Mouse (Mus musculus): ENCODE data around the gene Dlgap3. TPM values are rescaled to one million over a fixed set of nuclear protein-coding genes. Genes with fewer than 3 reads are reported as not detected.

Dlgap3 gene
- total and polyA plus RNA-seq, 2 experiments = 0.06 TPM; not detected in 1

DNA sequence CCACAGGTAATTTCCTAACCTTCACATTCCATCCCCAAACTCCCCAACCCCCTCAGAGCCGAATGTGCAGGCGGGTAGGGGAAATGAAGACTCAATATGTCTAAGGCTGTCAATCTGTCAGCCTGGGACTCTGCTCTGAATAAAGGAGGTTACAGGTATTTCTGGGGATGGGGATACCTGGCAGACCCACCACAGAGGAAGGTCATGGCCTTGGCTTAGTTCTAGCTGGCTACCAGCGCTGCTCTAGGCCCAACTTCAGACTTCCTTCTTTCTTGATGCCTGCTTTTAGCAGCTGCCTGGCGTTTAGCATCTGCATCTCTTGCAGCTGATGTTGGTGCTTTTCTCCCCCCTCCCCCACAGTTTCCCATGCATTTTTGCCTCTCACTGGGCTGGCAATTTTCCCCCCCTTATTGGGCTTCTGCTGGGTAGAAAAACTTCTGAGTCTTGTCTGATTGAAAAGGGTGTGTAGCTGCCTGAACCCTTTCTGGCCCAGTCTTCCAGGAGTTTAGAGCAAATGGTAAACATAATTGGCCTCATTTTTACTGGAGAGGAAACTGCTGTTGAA is 2.4 kb downstream of the Dlgap3 start:
- WGBS = 65% methylated on average over 4 of the region's 4 CpGs

DNA sequence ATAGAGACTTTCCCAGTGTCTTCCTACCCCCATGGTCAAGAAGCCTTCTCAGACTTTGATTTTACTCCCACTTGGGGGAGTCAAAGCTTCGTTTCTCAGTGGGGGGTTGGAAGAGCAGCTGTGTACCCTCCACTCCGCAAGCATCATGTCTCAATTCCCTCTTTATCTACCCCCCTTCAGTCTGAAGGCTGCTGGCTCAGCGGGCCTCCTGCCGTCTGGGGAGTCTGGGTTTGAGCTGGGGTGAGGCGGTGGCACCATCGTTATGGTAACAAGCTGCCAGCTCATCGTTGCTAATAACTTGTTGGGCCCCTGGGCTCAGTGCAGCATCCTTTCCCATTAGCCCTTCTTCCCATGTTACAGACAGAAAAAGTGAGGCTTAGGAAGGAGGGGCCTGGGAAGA is 3.1 kb downstream of the Dlgap3 start:
- Histone ChIP-seq H3K4me1 (ENCODE audit: control insufficient read depth, insufficient read depth, low read length) (0 out of 2 replicates have a peak, but pooled peaks cover 3% of the 10 kb centered on the region), H3K27ac (replicated peaks; ENCODE audit: insufficient read depth, low read depth, low read length) (no peak overlapping the region), H3K79me2 (ENCODE audit: control insufficient read depth, insufficient read depth, low read length) (no peaks in the 10 kb centered on the region), H3K27me3 (ENCODE audit: control insufficient read depth, insufficient read depth, low read length) (peaks cover 16% of the 10 kb centered on the region), H3K36me3 (ENCODE audit: control insufficient read depth, insufficient read depth, low read length) (no peaks in the 10 kb centered on the region), H3K4me3 (ENCODE audit: insufficient read depth, low read depth, low read length) (no peak overlapping the region), H3K9ac (ENCODE audit: low read depth, low read length) (no peak overlapping the region)
- TF ChIP-seq POLR2A (IDR thresholded peaks at IDR 0.05; ENCODE audit: extremely low read depth, insufficient read depth, low read length) (no peak), CTCF (IDR thresholded peaks at IDR 0.05; ENCODE audit: low read depth, low read length) (no peak)
- DNase-seq (ENCODE audit: extremely low read depth, low read depth, low spot score) = no peak
- WGBS = 51% methylated on average over 7 of the region's 7 CpGs

More for the DNA sequence above, 2.4 kb downstream of the Dlgap3 start:
- Histone ChIP-seq H3K9ac (ENCODE audit: low read depth, low read length) (no peak overlapping the region), H3K27me3 (ENCODE audit: control insufficient read depth, insufficient read depth, low read length) (peaks cover 16% of the 10 kb centered on the region), H3K4me1 (ENCODE audit: control insufficient read depth, insufficient read depth, low read length) (0 out of 2 replicates have a peak, but pooled peaks cover 3% of the 10 kb centered on the region), H3K27ac (replicated peaks; ENCODE audit: insufficient read depth, low read depth, low read length) (no peak overlapping the region), H3K79me2 (ENCODE audit: control insufficient read depth, insufficient read depth, low read length) (no peaks in the 10 kb centered on the region), H3K36me3 (ENCODE audit: control insufficient read depth, insufficient read depth, low read length) (no peaks in the 10 kb centered on the region), H3K4me3 (ENCODE audit: insufficient read depth, low read depth, low read length) (no peak overlapping the region)
- DNase-seq (ENCODE audit: extremely low read depth, low read depth, low spot score) = no peak
- TF ChIP-seq POLR2A (IDR thresholded peaks at IDR 0.05; ENCODE audit: extremely low read depth, insufficient read depth, low read length) = no peak
- TF ChIP-seq CTCF (IDR thresholded peaks at IDR 0.05; ENCODE audit: low read depth, low read length) = no peak

DNA sequence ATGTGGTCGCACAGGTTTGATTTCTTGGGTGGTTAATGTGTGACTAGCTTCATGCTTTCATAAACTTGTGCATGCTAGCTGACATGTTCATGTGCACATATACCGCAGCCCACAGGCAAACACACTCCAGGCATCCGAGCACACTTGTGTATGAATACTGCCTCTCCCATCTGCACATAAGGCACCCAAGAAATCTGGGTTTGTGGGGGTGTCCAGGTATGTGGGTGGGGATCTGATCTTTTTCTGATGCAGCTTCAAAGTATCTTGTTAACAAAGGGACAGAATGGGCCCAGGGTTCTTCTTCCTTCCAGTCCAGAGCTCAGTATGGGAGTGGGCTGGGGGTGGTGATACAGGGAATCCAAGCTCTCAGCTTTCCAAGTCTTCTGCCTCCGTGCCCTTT is 3.6 kb downstream of the Dlgap3 start:
- 70% methylated on average over 4 of the region's 4 CpGs for WGBS
- Histone ChIP-seq H3K27me3 (ENCODE audit: control insufficient read depth, insufficient read depth, low read length) (peaks cover 16% of the 10 kb centered on the region), H3K36me3 (ENCODE audit: control insufficient read depth, insufficient read depth, low read length) (no peaks in the 10 kb centered on the region), H3K27ac (replicated peaks; ENCODE audit: insufficient read depth, low read depth, low read length) (no peak overlapping the region), H3K4me1 (ENCODE audit: control insufficient read depth, insufficient read depth, low read length) (0 out of 2 replicates have a peak, but pooled peaks cover 3% of the 10 kb centered on the region), H3K9ac (ENCODE audit: low read depth, low read length) (no peak overlapping the region), H3K79me2 (ENCODE audit: control insufficient read depth, insufficient read depth, low read length) (no peaks in the 10 kb centered on the region), H3K4me3 (ENCODE audit: insufficient read depth, low read depth, low read length) (no peak overlapping the region)
- TF ChIP-seq CTCF (IDR thresholded peaks at IDR 0.05; ENCODE audit: low read depth, low read length) (no peak), POLR2A (IDR thresholded peaks at IDR 0.05; ENCODE audit: extremely low read depth, insufficient read depth, low read length) (no peak)
- no peak for DNase-seq (ENCODE audit: extremely low read depth, low read depth, low spot score)

DNA sequence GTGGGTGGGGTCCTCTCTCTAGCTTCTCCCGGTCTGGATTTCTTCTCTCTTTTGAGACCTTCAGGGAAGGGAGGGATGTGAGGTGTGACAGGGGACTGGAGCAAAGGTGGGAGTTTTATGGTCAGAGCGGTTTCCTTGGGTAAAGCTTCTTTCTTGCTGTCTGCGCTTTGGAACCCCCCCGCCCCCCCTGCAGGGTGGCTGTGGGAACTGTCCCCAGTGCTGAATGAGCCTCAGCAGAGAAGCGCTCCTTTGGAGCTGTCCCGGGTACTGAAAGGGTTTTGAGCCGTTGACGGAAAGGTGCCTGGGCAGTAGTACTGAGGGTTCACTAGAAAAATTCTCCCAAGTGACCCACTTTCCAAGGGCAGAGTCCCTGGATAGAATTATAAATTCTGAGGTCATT is 4.5 kb downstream of the Dlgap3 start:
- H3K27ac ChIP-seq (replicated peaks; ENCODE audit: insufficient read depth, low read depth, low read length) = no peak overlapping the region
- H3K27me3 ChIP-seq (ENCODE audit: control insufficient read depth, insufficient read depth, low read length) = peaks cover 16% of the 10 kb centered on the region
- WGBS = 2% methylated on average over 8 of the region's 8 CpGs
- TF ChIP-seq POLR2A (IDR thresholded peaks at IDR 0.05; ENCODE audit: extremely low read depth, insufficient read depth, low read length) (no peak), CTCF (IDR thresholded peaks at IDR 0.05; ENCODE audit: low read depth, low read length) (no peak)
- no peaks in the 10 kb centered on the region for H3K79me2 ChIP-seq (ENCODE audit: control insufficient read depth, insufficient read depth, low read length)
- no peak overlapping the region for H3K4me3 ChIP-seq (ENCODE audit: insufficient read depth, low read depth, low read length)
- DNase-seq (ENCODE audit: extremely low read depth, low read depth, low spot score) = no peak
- no peak overlapping the region for H3K9ac ChIP-seq (ENCODE audit: low read depth, low read length)
- H3K36me3 ChIP-seq (ENCODE audit: control insufficient read depth, insufficient read depth, low read length) = no peaks in the 10 kb centered on the region
- 0 out of 2 replicates have a peak, but pooled peaks cover 3% of the 10 kb centered on the region for H3K4me1 ChIP-seq (ENCODE audit: control insufficient read depth, insufficient read depth, low read length)

DNA sequence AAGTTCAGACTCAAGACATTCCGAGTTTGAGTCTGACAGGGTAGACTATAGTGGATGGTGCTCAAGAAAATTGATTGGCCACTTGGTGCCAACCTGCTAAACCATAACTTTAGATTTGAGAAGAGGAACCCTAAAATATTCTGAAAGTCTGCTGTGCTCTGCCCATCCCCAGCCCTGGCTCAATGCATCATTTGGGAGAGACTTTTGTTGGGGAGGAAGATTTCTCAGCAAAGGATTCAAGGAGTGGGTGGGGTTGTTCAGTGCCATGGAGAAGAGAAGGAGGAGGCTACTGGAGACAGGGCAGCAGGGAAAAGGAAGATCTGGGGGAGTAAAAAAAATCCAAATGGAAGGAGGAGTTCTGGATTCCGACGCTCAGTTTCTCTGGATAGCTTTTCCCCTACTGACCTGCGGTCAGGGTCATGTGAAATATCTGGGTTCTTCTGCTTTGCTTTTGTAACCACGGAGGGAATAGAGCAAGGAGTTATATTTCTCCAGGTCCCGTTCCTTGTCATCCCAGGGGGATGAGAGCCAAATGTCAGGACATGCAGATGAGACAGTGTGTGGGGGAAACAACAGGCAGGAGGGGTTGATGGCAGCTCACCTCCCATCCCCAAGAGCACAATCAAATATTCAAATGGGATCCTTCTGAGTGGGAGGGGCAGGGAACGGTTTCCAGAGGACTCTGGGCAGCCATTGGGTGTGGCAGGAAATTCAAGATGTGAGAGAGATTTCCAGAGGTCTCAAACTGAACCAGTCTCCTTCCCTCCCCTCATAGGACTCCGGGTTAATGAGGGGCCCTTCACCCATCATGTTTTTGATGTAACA is 5.3 kb downstream of the Dlgap3 start:
- Histone ChIP-seq H3K79me2 (ENCODE audit: control insufficient read depth, insufficient read depth, low read length) (no peaks in the 10 kb centered on the region), H3K27me3 (ENCODE audit: control insufficient read depth, insufficient read depth, low read length) (peaks cover 11% of the 10 kb centered on the region), H3K4me3 (ENCODE audit: insufficient read depth, low read depth, low read length) (no peak overlapping the region), H3K4me1 (ENCODE audit: control insufficient read depth, insufficient read depth, low read length) (0 out of 2 replicates have a peak, but pooled peaks cover 3% of the 10 kb centered on the region), H3K27ac (replicated peaks; ENCODE audit: insufficient read depth, low read depth, low read length) (no peak overlapping the region), H3K9ac (ENCODE audit: low read depth, low read length) (no peak overlapping the region), H3K36me3 (ENCODE audit: control insufficient read depth, insufficient read depth, low read length) (no peaks in the 10 kb centered on the region)
- no peak for TF ChIP-seq POLR2A (IDR thresholded peaks at IDR 0.05; ENCODE audit: extremely low read depth, insufficient read depth, low read length)
- TF ChIP-seq CTCF (IDR thresholded peaks at IDR 0.05; ENCODE audit: low read depth, low read length) = no peak
- WGBS = 66% methylated on average over 8 of the region's 8 CpGs
- no peak for DNase-seq (ENCODE audit: extremely low read depth, low read depth, low spot score)

DNA sequence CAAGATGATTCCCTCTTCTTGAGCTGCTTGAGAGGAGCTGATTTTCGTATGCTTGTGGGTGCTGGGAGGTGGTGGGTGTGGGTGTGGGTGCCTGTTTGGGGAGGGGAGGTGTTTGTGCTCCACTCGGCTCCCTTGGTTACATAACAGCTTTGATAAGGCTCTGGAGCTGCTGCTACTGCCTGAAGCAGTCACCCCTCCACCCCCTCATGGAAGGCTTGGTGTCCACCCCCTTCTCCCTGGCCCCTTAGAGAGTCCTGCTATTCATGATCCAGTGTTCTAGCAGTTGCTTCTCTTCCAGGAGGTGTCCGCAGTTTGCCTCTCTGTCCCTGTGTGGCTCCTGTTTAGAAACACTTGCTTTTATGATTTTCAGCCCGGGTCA is 5.9 kb downstream of the Dlgap3 start:
- no peak overlapping the region for H3K9ac ChIP-seq (ENCODE audit: low read depth, low read length)
- no peak overlapping the region for H3K27ac ChIP-seq (replicated peaks; ENCODE audit: insufficient read depth, low read depth, low read length)
- H3K36me3 ChIP-seq (ENCODE audit: control insufficient read depth, insufficient read depth, low read length) = no peaks in the 10 kb centered on the region
- WGBS = 54% methylated on average over 4 of the region's 4 CpGs
- no peaks in the 10 kb centered on the region for H3K4me1 ChIP-seq (ENCODE audit: control insufficient read depth, insufficient read depth, low read length)
- H3K27me3 ChIP-seq (ENCODE audit: control insufficient read depth, insufficient read depth, low read length) = peaks cover 5% of the 10 kb centered on the region; the same call in 1 of the 2 replicates
- no peak for DNase-seq (ENCODE audit: extremely low read depth, low read depth, low spot score)
- no peak overlapping the region for H3K4me3 ChIP-seq (ENCODE audit: insufficient read depth, low read depth, low read length)
- H3K79me2 ChIP-seq (ENCODE audit: control insufficient read depth, insufficient read depth, low read length) = no peaks in the 10 kb centered on the region
- no peak for TF ChIP-seq CTCF (IDR thresholded peaks at IDR 0.05; ENCODE audit: low read depth, low read length)
- no peak for TF ChIP-seq POLR2A (IDR thresholded peaks at IDR 0.05; ENCODE audit: extremely low read depth, insufficient read depth, low read length)
